Mouse (Mus musculus) liver (tissue): ENCODE data around the gene Rhbdd1.

ENCODE experiments used
- DNase-seq: peaks from one replicate; pipeline ENCODE4 v3.0.0-alpha.2; 2020; ENCODE audit warnings: mixed read lengths

The Rhbdd1 gene

GRCm38 (mm10) chr1:82291930-82292712 lies 24.1 kb upstream of the Rhbdd1 start:
- no peak for DNase-seq

DNA sequence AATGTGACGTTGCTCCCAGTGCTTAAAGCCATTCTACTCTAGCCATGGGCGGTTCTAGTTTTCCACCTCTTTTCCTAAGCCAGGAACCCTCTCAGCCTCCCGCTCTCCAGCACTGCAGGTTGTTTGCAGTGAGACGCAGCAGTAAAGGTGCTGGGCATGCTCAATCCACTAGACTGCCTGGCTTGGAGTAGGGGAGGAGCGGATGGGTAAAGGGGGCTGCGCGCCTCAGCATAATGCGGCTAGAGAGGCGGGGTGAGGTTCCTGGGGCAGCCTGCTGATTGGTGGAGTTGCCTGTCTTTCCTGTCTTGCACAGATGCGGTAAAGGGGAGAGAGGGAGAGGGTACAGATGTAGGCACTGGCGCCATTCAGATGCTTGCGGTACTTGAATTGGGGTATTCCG lies 23.5 kb upstream of the Rhbdd1 start:
- peak; percentile 51 for DNase-seq

DNA sequence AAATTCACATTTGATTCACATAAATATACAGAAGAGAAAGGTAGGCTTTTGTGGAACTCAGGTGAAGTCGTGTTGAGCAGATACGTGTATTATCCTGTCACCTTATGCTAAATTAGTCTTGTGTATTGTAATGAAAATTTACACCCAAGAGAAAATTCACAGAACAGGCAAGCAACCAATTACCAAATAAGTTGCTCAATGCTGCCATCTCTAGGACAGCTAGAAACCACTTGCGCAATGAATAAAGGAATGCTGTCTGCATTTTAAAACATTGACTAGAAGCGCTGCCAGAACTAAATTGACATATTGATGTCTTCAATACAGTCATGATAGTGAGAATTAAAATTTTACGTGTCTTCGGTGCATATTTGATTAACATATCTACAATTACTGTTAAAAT lies 22.1 kb upstream of the Rhbdd1 start:
- no peak for DNase-seq

DNA sequence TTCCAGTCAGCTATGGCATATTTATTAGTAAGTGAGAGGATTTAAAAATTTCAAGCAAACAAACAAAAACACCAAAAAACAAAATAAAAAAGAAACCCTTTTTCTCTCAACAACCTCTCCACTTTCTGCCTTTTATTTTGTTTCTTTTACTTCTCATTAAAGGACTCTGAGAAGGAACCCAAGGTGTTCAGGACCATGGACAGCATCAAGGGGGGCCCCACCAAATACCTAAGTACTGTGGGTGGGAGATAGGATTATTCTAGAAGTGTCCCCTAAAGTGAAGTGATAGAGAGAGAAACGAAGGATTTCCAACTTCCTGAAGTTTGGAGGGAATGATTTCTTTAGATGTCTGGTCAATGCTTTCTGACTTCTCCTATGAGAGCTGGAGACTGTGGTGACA lies 17.7 kb upstream of the Rhbdd1 start:
- DNase-seq = peak; percentile 13

DNA sequence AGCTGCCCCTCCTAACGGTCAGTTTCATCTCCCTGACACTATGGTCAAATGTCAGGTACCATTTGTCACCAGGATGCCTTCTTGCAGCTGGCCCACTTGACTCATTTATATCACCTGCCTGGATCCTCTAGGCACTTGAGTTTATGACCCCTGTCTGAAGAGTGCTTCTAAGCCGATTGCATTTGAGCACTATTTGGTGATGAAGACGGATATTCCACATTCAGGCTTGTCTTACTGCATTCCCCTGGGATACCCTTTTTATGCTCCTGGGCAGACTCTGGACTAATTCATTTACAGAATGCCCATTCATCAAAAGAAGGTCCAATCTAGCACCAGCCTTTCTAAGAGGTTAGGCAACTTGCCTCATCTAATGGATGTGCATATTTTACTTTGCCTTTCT lies 11.8 kb upstream of the Rhbdd1 start:
- no peak for DNase-seq

DNA sequence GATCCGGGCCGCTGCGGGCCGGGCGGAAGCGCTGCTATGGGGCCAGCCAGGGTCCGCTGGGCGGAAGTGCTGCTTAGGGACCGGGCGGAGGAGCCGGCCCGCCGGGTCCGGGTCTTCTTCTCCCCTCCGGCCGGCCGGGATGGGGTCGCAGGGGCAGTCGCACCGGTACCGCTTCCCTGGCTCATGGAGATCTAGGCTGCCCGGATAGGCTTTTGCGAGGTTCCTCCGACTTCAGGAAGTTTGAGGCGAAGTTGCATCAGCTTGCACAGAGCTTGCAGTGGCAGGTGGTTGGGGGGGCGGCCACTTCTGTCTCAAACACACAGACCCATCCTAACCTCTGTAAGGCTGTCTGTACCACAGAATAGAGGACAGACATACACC lies 484 bp downstream of the Rhbdd1 start:
- DNase-seq = peak; percentile 56

DNA sequence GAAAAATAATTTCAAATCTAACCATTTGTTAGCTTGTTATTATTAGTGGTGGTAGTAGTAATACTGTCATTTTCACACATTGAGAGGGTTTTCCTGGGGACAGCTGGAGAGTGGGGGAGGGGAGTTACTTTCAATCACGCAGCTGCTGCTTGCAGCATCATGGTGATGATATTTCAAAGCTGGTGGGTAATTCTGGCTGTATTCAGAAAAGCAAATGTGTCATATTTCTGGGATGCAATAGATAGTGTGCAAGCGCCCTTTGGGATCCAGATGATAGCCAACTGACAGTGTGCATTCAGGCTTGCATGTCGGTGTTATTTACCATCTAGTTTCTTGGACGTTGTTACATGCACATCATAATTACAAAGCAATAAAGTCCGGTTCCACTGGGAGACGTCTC lies 4.2 kb downstream of the Rhbdd1 start:
- no peak for DNase-seq

DNA sequence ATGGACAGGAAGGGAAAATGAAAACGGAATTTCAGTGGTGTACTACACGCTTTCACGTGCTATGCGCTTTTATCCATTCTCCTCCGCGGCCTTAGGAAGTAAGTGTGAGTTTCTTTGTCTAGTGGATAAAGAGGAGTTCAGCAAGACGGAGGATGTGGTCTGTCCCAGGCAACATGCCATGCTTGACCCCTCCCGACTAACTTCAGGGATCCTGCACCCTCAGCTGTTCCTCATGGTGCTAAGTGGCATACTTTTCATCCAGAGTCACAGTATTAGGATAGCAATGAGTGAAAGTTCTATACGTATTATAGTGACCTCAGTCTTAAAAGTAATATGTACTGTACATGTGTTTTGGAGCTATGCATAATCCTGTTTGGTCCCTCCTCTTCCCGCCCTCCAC lies 4.6 kb downstream of the Rhbdd1 start:
- DNase-seq = no peak

- no peak for DNase-seq
Measured at GRCm38 (mm10) chr1:82321441-82321840, 5.2 kb downstream of the Rhbdd1 start.

GRCm38 (mm10) chr1:82324131-82324785 lies 8.0 kb downstream of the Rhbdd1 start:
- DNase-seq = no peak

- DNase-seq = no peak
Measured at GRCm38 (mm10) chr1:82326120-82326519, 9.9 kb downstream of the Rhbdd1 start.

DNA sequence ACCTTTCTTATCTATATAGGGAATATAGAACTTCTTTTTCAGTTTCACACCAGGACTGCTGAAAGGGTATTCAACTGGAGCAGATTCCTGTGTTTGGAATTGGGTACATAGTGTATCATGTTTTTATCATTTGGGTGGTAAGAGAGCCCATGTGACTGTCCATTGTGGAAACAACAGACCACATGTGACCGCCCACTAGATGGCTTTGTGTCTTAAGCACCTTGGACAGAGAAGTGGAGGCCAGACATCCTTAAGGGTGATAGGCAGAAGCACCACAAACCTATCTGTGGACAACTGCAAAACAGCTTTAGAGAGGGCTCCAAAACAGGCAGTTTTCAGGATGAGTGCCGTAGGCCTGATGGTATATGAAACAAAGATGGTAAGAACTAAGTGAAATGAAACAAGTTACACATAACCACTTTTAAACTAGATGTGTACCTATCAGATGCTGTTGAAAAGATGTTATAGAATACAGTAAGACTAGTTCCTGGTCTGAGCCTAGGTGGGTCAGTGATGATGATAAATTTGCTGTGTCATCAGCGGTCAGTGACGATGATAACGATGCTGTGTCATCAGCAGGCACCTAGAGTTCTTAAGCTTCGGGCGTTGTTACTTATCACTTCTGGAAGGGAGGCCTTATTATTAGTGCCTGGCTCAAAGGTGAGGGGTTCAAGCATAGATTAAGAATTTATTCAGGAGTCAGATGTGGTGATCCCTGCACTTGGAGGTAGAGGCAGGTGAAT lies 12.0 kb downstream of the Rhbdd1 start:
- peak; percentile 5 for DNase-seq

- no peak for DNase-seq
Measured at GRCm38 (mm10) chr1:82329237-82329953, 13.1 kb downstream of the Rhbdd1 start.

GRCm38 (mm10) chr1:82329954-82330247 lies 13.6 kb downstream of the Rhbdd1 start:
- DNase-seq = no peak

GRCm38 (mm10) chr1:82334506-82334905 lies 18.3 kb downstream of the Rhbdd1 start:
- DNase-seq = no peak

GRCm38 (mm10) chr1:82353089-82353488 lies 36.8 kb downstream of the Rhbdd1 start:
- no peak for DNase-seq

GRCm38 (mm10) chr1:82353755-82354154 lies 37.5 kb downstream of the Rhbdd1 start:
- DNase-seq = no peak

DNA sequence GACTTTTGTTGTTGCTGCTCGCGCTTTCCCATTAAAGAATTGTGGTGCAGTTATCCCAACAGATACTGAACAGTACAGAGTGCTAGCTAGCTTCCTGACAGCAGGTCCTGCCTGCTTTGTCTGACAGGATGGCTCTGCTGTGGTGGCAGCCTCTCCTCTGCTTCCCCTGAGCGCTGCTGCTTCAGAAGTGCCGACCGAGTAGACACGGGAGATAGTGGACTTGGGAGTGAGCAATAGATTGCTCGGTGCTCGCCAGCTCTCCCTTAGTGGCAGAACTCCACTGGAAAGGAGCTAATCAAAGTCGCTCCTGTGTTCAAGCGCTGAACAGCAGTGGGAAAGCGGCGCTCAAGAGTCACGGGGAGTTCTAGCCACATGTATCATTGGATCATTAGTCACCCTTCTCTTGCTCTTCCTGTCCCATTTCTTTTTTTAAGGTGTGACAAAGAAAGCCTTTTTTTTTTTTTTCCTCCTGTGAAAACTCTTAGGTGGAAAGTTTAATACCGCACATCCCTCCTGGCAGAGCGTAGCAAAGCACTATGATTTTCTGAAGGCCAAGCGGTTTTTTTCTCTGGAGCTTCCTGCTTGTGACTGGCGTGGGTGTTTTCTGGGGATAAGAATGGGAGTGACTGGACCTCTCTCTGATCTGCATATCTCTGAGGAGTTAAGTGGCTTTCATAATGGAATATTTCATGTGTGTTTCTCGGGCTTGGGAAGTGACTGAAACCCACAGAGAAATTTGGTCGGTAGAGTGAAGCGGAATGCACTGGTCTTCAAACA lies 42.8 kb downstream of the Rhbdd1 start:
- DNase-seq = no peak

GRCm38 (mm10) chr1:82359648-82360026 lies 43.4 kb downstream of the Rhbdd1 start:
- DNase-seq = no peak

- no peak for DNase-seq
Measured at GRCm38 (mm10) chr1:82361240-82361639, 45.0 kb downstream of the Rhbdd1 start.

GRCm38 (mm10) chr1:82362165-82362564 lies 45.9 kb downstream of the Rhbdd1 start:
- DNase-seq = no peak

DNA sequence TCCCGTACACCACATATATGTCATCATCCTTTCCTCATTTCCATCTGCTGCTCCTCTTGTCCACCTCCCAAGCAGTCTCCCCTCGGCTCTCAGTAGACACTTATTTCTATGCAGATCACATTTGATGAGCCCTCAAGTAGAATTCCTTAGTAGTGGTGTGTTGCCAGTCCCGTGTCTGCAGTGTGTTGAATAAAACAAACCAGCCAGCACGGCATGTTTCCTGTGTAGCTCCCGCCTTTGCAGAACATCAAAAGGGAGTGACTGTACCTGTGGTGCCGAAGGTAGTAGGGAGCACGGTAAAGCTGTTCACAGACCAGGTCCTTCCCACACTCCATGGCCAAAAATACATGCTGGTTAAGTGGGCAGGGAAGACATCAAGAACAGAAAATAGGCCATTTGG lies 47.8 kb downstream of the Rhbdd1 start:
- no peak for DNase-seq

GRCm38 (mm10) chr1:82364468-82364867 lies 48.2 kb downstream of the Rhbdd1 start:
- no peak for DNase-seq
